Comparison of ENCODE assay signal across 28 mouse cellular contexts in the genomic region with DNA sequence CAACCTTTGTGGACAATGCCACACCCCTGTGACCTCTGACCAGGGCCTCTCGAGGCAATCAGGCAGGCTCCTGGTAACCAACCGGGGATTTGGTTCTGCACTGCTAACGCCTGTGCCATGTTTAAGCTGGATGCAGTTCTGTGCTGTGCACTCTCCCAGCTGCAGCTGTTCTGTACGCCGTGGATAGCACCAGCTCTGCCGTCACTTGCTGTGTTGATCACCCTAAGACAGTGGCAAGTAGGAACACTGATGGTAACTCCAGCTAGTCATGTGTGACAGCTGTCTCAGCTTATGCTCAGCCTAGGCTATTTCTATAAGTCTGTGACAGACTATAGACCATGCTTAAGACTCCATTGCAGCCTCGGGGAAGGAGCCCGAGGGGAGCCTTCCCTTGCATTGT. TPM values are rescaled to one million over a fixed set of nuclear protein-coding genes. Genes with fewer than 3 reads are reported as not detected.
A peak's percentile ranks its signal among the peaks of the same experiment; 100 is the strongest.
DNase-seq lines count a peak whose midpoint lies in the region; ATAC-seq and TF ChIP-seq lines count a peak whose summit lies in the region.
"Had no signal": no experiment of that assay in that cellular context is flagged by ENCODE, and none has a peak within 500 bp of the region (broad histone marks: within the 10 kb centered on the region; RNA-seq: fewer than 3 reads in every experiment).

No protein-coding gene starts in this region.

- TF ChIP-seq CTCF in layer of hippocampus, adult 2 months (conservative IDR thresholded peaks at IDR 0.05): no peak
- no peak for TF ChIP-seq CTCF in testis, adult 2 months (IDR thresholded peaks at IDR 0.05; ENCODE audit: control insufficient read depth, insufficient read depth, insufficient replicate concordance, low read depth, low read length)

- no peak for TF ChIP-seq POLR2A in testis, adult 2 months (IDR thresholded peaks at IDR 0.05; ENCODE audit: control insufficient read depth, low read depth, low read length)

- 57% methylated on average over 8 of the region's 8 CpGs for WGBS in hindbrain, embryonic 12.5 days
- WGBS in hindbrain, embryonic 14.5 days: 48% methylated on average over 8 of the region's 8 CpGs

- peaks cover 21% of the 10 kb centered on the region for H3K4me1 ChIP-seq in hindbrain, embryonic 12.5 days
- H3K4me1 ChIP-seq in hindbrain, embryonic 14.5 days (replicated peaks; ENCODE audit: control insufficient read depth, insufficient read depth, low read length): peaks cover 19% of the 10 kb centered on the region; the same call in 1 of the 2 replicates
- no peaks in the 10 kb centered on the region for H3K4me1 ChIP-seq in testis, adult 2 months (ENCODE audit: control insufficient read depth, insufficient read depth, low read length)
- H3K4me1 ChIP-seq: heart, embryonic 13.5 days; neural tube, embryonic 12.5 days had no signal

- 0 out of 2 replicates have a peak overlapping the region, but pooled peaks have one; percentile 2 for H3K27ac ChIP-seq in hindbrain, embryonic 12.5 days
- H3K27ac ChIP-seq in hindbrain, embryonic 14.5 days: no peak overlapping the region
- H3K27ac ChIP-seq in layer of hippocampus, adult 2 months: peak overlapping the region; percentile 91; the same call in 1 of the 2 replicates
- no peak overlapping the region for H3K27ac ChIP-seq in testis, adult 2 months (ENCODE audit: control insufficient read depth, insufficient read depth, low read depth, low read length)
- H3K27ac ChIP-seq: forebrain, embryonic 13.5 days; heart, embryonic 13.5 days; liver, embryonic 14.5 days; macrophage; neural tube, embryonic 12.5 days had no signal

- H3K9me3 ChIP-seq in hindbrain, embryonic 12.5 days (replicated peaks): no peaks in the 10 kb centered on the region
- no peaks in the 10 kb centered on the region for H3K9me3 ChIP-seq in hindbrain, embryonic 14.5 days (ENCODE audit: control insufficient read depth, low read length)
- H3K9me3 ChIP-seq: forebrain, embryonic 13.5 days; heart, embryonic 13.5 days; neural tube, embryonic 12.5 days had no signal

- no peak overlapping the region for H3K4me3 ChIP-seq in hindbrain, embryonic 12.5 days
- H3K4me3 ChIP-seq in hindbrain, embryonic 14.5 days (replicated peaks; ENCODE audit: low read length): no peak overlapping the region
- H3K4me3 ChIP-seq in layer of hippocampus, adult 2 months: no peak overlapping the region
- peak overlapping the region; percentile 21 for H3K4me3 ChIP-seq in testis, adult 2 months (ENCODE audit: control insufficient read depth, low read depth, low read length)
- H3K4me3 ChIP-seq: erythroblast, embryonic 14.5 days; forebrain, embryonic 13.5 days; heart, embryonic 13.5 days; myocyte; neural tube, embryonic 12.5 days had no signal

- ATAC-seq in hindbrain, embryonic 12.5 days (ENCODE audit: low FRiP score): no peak
- ATAC-seq in hindbrain, embryonic 14.5 days (ENCODE audit: low FRiP score): no peak
- ATAC-seq: activated CD4-positive, CD25-positive, alpha-beta regulatory T cell, adult 4 months; forebrain, embryonic 13.5 days had no signal

- H3K36me3 ChIP-seq in hindbrain, embryonic 12.5 days: peaks cover 90% of the 10 kb centered on the region
- H3K36me3 ChIP-seq in hindbrain, embryonic 14.5 days (replicated peaks; ENCODE audit: control insufficient read depth, insufficient read depth): peaks cover 83% of the 10 kb centered on the region
- no peaks in the 10 kb centered on the region for H3K36me3 ChIP-seq in testis, adult 2 months (ENCODE audit: control insufficient read depth, insufficient read depth, low read length)

- no peaks in the 10 kb centered on the region for H3K27me3 ChIP-seq in hindbrain, embryonic 12.5 days
- no peaks in the 10 kb centered on the region for H3K27me3 ChIP-seq in hindbrain, embryonic 14.5 days (ENCODE audit: control insufficient read depth, insufficient read depth, low read length)
- H3K27me3 ChIP-seq in testis, adult 2 months (ENCODE audit: control insufficient read depth, insufficient read depth, low read length): no peaks in the 10 kb centered on the region
- H3K27me3 ChIP-seq: CH12.LX; forebrain, embryonic 13.5 days; heart, embryonic 13.5 days; neural tube, embryonic 12.5 days had no signal

- no peak overlapping the region for H3K4me2 ChIP-seq in hindbrain, embryonic 12.5 days (replicated peaks)
- H3K4me2 ChIP-seq in hindbrain, embryonic 14.5 days (replicated peaks): no peak overlapping the region
- H3K4me2 ChIP-seq: forebrain, embryonic 13.5 days; heart, embryonic 13.5 days; neural tube, embryonic 12.5 days had no signal

- H3K9ac ChIP-seq in hindbrain, embryonic 12.5 days: no peak overlapping the region
- H3K9ac ChIP-seq in hindbrain, embryonic 14.5 days: no peak overlapping the region
- H3K9ac ChIP-seq: forebrain, embryonic 13.5 days; heart, embryonic 13.5 days; liver, embryonic 14.5 days; neural tube, embryonic 12.5 days had no signal

- DNase-seq in hindbrain, embryonic 14.5 days (ENCODE audit: low spot score): no peak
- DNase-seq in layer of hippocampus, adult 2 months (ENCODE audit: low spot score in 2 of 2): no peak
- DNase-seq in layer of hippocampus, adult 9-10 months (ENCODE audit: low spot score): no peak
- no peak for DNase-seq in testis, postnatal 14 days (ENCODE audit: low spot score)
- DNase-seq: adrenal gland, adult 2 months; adrenal gland, postnatal 36 days; B cell, adult 2 months; cerebellum, adult 2 months; cerebellum, postnatal 14 days; heart, postnatal 10 days; kidney, adult 11 months; kidney, postnatal 36 days; layer of hippocampus, postnatal 36 days; left cerebral cortex, postnatal 4 days; liver; lung, adult 2 months; lung, postnatal 10 days had no signal

RNA-seq across cellular contexts. Expression of a gene that starts 57.1 kb away (rescaled TPM):
- polyA plus RNA-seq in hindbrain, embryonic 12.5 days (2016; fragmentation: Nextera tagmentation; extraction: Ambion mirVana): 75.3 and 86.9 TPM in 2 replicates
- 62.2 and 64.3 TPM in 2 replicates for polyA plus RNA-seq in hindbrain, embryonic 14.5 days (2014; fragmentation: Nextera tagmentation; extraction: Ambion mirVana)
- 10 to 100 TPM; 87.8 to 96.3 TPM for total RNA-seq in layer of hippocampus, adult 2 months (2021)
- polyA plus RNA-seq in testis, adult 2 months (2012; rRNA removed): 20.0 and 21.9 TPM in 2 replicates

Comparison
In these comparisons a context has a peak if more than half of its experiments do, and no peak if none do; other contexts are left out.
1. H3K27ac ChIP-seq: peak in hindbrain, embryonic 12.5 days (single experiment) and layer of hippocampus, adult 2 months (single experiment); none in hindbrain, embryonic 14.5 days (single experiment) and testis, adult 2 months (single experiment).